Mouse (Mus musculus) kidney, postnatal 25 days (tissue): ENCODE data around the gene Fate1.
"Not testable (repeated sequence)": the region's sequence is repeated elsewhere in the genome, so short reads cannot be mapped to it uniquely, and the experiment has no call there.

Experiments
- DNase-seq, 2 experiments: peaks; one replicate each; pipeline ENCODE4 v3.0.0; 2021; ENCODE audit warnings: mixed read lengths in 2 of 2

Fate1 gene

GRCm38 (mm10) chrX:71972686-71973085 is at the start of gene Fate1:
Fate1 (plus strand) TSS chrX:71972986.
- no peak for DNase-seq

- DNase-seq = peak in 1 of 2 experiments; percentile 48
Measured at GRCm38 (mm10) chrX:71946631-71947030, 26.2 kb upstream of the Fate1 start.

GRCm38 (mm10) chrX:71958366-71958765 is 14.4 kb upstream of the Fate1 start:
- no peak for DNase-seq

GRCm38 (mm10) chrX:71962073-71963051 is 10.4 kb upstream of the Fate1 start, which contains the start of gene Prrg3:
Prrg3 (plus strand) TSS chrX:71962624.
- peak; percentile 1 to 44 for DNase-seq

DNA sequence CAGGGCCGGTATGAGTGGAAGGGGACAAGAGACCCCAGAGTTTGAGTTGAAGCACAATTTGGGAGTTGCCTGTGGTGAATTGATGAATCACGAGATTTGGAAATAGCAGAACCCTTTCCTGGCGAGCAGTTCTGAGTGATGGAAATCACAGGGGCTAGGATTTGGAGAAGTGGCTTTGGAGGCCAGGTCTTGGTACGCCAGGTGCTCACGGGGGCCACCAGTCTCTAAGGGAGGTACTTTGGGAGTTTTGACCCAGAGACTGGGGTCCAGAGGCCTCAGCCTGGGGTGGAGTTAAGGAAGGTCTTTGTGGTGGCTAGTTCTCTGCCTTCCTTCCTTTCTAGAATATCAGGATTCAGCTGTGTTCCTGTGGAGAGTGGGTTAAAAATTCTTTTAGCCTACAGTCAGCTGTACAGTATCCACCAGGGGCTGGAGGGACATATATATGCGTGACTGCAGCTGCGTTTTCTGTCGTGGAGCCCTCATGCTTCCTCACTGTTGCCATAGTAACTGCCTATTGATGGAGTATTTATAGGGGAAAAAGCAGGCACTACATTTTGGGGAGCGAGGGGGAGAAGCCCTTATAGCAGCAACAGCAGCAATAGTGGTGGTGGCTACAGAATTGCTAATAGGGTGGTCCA is 9.4 kb upstream of the Fate1 start:
- DNase-seq = no peak

DNA sequence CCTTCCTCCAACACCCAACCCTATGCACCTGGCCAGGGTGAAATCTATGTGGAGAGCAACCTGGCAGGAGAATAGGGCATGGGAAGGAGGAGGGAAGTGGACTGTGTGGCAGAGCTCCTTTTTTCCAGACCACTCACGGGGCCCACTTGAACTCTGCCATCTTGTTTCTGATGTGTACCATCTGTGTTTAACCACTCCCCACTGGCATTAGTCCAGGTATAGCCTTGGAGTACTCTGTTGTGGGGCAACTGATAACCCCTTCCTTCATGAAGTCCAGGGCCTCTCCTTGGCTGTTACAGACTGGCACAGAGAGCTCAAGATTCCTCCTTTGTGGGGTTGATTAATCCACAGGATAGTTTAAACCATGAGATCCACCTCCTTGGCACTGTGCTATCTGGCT is 4.6 kb upstream of the Fate1 start:
- no peak for DNase-seq

- DNase-seq = no peak
Measured at GRCm38 (mm10) chrX:71968816-71969215, 4.0 kb upstream of the Fate1 start.

GRCm38 (mm10) chrX:71971325-71971724 is 1.5 kb upstream of the Fate1 start:
- DNase-seq = no peak

DNA sequence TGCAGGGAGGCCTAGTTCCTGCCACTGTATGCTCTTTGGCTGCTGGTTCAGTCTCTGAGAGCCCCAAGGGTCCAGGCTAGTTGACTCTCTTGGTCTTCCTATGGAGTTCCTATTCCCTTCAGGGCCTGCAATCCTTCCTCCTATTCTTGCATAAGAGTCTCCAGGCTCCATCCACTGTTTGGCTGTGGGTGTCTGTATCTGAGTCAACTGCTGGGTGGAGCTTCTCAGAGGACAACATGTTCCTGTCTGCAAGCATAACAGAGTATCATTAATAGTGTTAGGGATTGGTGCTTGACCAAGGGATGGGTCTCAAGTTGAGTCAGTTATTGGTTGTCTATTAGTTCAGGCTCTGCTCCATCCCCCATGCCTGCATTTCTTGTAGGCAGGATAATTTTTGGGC is 4.9 kb downstream of the Fate1 start:
- not testable (repeated sequence) for DNase-seq

GRCm38 (mm10) chrX:71980443-71980842 is 7.7 kb downstream of the Fate1 start:
- DNase-seq = no peak

- no peak for DNase-seq
Measured at GRCm38 (mm10) chrX:71981322-71981721, 8.5 kb downstream of the Fate1 start.

GRCm38 (mm10) chrX:71983205-71983604 is 10.4 kb downstream of the Fate1 start:
- no peak for DNase-seq

- peak in 1 of 2 experiments; percentile 9 for DNase-seq
Measured at GRCm38 (mm10) chrX:71983775-71984174, 11.0 kb downstream of the Fate1 start.

GRCm38 (mm10) chrX:71991549-71991948 is 18.8 kb downstream of the Fate1 start, which contains the start of gene Cnga2:
Cnga2 (plus strand) TSS chrX:71991849.
- DNase-seq = no peak

GRCm38 (mm10) chrX:71995972-71996371 is 23.2 kb downstream of the Fate1 start:
- no peak for DNase-seq

DNA sequence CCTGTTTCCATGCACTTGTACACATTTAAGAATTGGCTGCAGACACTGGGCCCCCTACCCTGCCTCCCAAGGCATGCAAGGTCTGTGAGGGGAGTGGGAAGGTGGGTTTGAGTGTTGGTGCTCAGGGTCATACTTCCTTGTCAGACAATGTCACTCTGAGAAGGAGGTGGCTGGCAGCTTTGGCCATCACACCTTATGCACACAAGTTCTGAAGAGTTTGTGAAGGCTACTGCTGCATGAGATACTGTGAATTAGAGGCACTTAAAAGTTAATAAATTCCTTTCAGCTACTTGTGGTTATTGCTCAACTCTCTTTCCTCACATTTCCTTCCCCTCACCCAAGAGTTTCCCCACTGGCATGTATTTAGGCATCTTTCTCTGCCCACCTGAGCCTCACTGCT is 37.1 kb downstream of the Fate1 start:
- no peak for DNase-seq

- DNase-seq = peak; percentile 4 to 44
Measured at GRCm38 (mm10) chrX:72012236-72012635, 39.5 kb downstream of the Fate1 start.

DNA sequence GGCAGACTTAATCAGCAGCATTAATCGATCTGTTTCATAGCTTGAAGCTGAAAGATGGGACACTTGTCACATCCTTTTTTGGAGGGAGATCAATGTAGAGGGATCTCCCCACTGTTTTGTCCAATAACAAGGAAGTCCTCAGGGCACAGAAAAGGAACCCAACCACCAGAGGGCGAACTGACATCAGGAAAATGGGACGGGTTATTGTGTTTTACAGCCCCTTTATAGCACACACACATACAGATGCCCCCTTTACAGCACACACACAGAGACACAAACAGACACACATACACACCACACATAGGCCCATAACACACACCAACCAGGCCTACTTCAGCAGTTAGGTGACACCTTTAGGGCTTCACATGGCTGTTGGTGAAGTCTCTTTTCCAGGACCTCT is 40.0 kb downstream of the Fate1 start:
- peak in 1 of 2 experiments; percentile 41 for DNase-seq

DNA sequence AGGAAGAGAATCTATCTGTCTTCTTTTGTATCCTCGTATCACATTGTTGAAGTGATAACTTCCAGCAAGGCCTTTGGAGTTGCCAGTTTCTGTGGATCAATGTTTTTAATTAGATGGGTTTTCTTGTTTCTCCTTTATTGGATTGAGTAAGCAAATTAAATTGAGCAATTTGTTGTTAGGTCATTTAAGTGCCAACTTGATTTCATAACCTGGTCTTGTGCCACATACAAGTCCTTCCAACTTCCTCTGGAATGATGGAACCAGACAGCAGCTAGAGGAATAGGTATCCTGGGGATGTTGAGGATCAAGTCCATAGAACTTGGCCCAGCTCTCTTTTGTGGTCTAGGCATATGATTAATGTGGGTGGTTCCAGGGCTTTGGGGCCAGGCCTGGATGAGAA is 49.5 kb downstream of the Fate1 start:
- no peak for DNase-seq

GRCm38 (mm10) chrX:72022750-72023398 is 50.1 kb downstream of the Fate1 start:
- DNase-seq = peak in 1 of 2 experiments; percentile 20

DNA sequence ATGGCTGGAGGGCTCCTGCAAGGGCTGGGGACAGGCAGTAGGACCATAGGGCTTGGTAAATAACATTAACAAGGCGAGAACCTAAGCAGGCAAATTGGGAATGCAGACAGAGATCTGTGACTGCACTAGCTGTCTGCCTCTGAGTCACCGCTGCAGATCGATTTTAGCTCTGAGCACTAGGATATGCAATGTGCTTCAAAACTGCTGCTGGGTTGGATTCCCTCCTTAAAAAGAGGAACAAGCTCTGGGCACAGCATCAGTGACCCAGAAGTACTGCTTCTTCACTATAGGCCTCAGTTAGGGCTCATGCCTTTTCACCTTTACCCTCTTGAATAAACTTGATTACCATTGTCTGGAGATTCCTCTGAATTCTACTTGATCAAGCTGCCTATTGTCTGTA is 50.8 kb downstream of the Fate1 start:
- no peak for DNase-seq
